Mouse (Mus musculus): ENCODE measurements around the gene Cbx1.
"Not testable (repeated sequence)": the region's sequence is repeated elsewhere in the genome, so short reads cannot be mapped to it uniquely, and the experiment has no call there.

Gene Cbx1

DNA sequence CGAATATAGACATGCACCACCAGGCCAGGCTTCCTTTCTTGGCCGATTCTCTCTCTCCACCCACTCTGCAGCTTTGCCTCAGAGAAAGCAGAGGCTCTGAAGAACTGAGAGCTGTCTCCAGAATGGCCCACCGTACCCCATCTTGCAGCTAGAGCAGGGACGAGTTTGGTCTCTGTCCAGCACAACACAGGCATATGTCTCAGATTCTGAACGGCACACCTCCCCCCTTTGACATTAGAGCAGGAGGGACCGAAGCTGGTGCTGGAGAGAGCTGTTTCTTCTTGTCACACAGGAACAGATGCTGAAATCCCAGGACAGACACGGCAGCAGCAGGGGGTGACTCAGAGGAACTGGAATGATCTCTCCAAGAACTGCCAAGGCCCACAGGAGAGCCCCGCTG, 51.4 kb downstream of the Cbx1 start:
- no peak for DNase-seq

DNA sequence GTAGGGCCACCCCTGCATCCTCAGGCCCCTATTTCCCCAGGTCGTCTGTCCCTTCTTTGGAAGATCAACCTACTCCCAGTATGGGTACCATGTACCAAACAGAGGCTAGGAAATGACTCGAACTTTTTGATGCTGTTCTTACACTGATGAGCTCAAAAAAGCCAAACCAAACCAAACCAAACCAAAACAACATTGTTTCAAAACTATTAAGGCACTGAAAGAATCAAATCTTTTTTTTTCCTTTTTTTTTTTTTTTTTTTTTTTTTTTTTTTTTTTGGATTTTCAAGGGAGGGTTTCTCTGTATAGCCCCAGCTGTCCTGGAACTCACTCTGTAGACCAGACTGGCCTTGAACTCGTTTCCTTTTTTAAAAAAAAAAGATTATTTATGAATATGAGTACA, 54.7 kb downstream of the Cbx1 start:
- no peak for DNase-seq

DNA sequence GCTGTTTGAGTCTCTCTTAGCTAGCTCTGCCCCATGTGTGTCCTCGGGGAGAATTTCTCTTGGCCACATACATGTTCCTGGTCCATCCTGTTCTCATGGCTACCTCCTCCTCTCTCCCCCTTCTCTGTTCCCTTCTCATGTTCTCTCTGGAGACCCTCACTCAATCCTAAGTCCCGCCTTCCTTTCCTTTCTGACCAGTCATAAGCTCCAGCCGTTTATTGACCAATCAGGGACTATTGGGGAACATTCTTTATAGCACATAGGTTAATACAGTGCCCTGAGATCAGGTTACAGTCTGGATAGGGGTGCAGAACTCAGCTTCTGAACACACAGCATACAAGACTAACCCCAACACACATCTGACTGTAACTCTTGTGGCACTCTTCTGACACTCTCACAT, 58.3 kb downstream of the Cbx1 start:
- no peak for DNase-seq

- no peak for DNase-seq
These were observed 59.8 kb downstream of the Cbx1 start for GRCm38 (mm10) chr11:96848694-96849093.

DNA sequence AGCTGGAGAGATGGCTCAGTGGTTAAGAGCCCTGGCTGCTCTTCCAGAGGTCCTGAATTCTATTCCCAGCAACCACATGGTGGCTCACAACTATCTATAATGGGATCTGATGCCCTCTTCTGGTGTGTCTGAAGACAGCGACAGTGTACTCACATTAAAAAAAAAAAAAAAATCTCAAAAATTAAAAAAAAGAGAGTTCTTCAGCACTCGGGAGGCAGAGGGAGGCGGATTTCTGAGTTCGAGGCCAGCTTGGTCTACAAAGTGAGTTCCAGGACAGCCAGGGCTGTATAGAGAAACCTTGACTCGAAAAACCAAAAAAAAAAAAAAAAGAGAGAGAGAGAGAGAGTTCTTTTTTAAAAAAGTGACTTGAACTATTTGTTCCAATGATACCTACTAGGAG, 60.2 kb downstream of the Cbx1 start:
- not testable (repeated sequence) for DNase-seq

GRCm38 (mm10) chr11:96849681-96850467, 60.9 kb downstream of the Cbx1 start, which contains the start of gene Copz2:
Gene Copz2, plus strand, starts transcription at chr11:96849870.
- no peak for DNase-seq

DNA sequence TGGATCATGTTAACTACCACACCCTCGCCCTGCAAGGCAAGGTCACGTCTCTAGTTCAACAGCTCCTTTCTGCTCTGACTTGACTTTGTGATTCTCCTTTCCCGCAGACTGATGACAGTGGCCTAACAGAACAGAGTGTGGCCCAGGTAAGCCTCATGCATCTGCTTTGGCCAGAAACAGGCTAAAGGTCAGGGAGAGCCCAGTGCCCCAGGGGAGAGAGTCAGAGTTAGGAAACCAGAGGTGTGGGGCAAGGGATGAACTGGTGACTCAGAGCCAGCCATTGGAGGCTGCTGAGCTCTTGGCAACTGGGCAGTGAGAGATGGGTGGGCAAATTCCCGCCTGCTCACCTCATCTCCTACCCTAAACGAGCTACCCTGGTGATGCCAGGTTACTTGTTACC, 68.5 kb downstream of the Cbx1 start:
- DNase-seq, result no peak

All from right cerebral cortex, postnatal 4 days (tissue).